Mouse (Mus musculus) adrenal gland, postnatal 14 days (tissue): Measurements from ENCODE around the gene Iqschfp. TPM values are rescaled to one million over a fixed set of nuclear protein-coding genes. Genes with fewer than 3 reads are reported as not detected.
A peak's percentile ranks its signal among the peaks of the same experiment; 100 is the strongest.

Experiments
- DNase-seq: peaks from one replicate; pipeline ENCODE4 v3.0.0; 2021; ENCODE audit warnings: mixed read lengths
- total RNA-seq: library from RNA; stranded (reverse); gene quantifications from 2 replicates; pipeline ENCODE4 v1.2.3, GENCODE M21; 2021

Gene Iqschfp
- total RNA-seq, 1 experiment from 2014 or later = not detected

GRCm38 (mm10) chr3:68434435-68434834, 542.4 kb downstream of the Iqschfp start:
- no peak for DNase-seq

- DNase-seq = no peak
Observed at GRCm38 (mm10) chr3:68434897-68435296, 542.9 kb downstream of the Iqschfp start.

- no peak for DNase-seq
Observed at GRCm38 (mm10) chr3:68448480-68448879, 556.4 kb downstream of the Iqschfp start.

- DNase-seq = no peak
Observed at GRCm38 (mm10) chr3:68451634-68452033, 559.6 kb downstream of the Iqschfp start.

GRCm38 (mm10) chr3:68453266-68453665, 561.2 kb downstream of the Iqschfp start:
- no peak for DNase-seq

GRCm38 (mm10) chr3:68453719-68454455, 561.9 kb downstream of the Iqschfp start:
- DNase-seq = no peak

- no peak for DNase-seq
Observed at GRCm38 (mm10) chr3:68466643-68467042, 574.6 kb downstream of the Iqschfp start.

GRCm38 (mm10) chr3:68467941-68468687, 576.1 kb downstream of the Iqschfp start:
- DNase-seq = peak; percentile 8

GRCm38 (mm10) chr3:68469643-68470042, 577.6 kb downstream of the Iqschfp start:
- no peak for DNase-seq

- no peak for DNase-seq
Observed at GRCm38 (mm10) chr3:68470061-68470460, 578.0 kb downstream of the Iqschfp start.

- DNase-seq = no peak
Observed at GRCm38 (mm10) chr3:68470622-68471021, 578.6 kb downstream of the Iqschfp start.

GRCm38 (mm10) chr3:68476336-68476735, 584.3 kb downstream of the Iqschfp start:
- DNase-seq = no peak

- no peak for DNase-seq
Observed at GRCm38 (mm10) chr3:68477478-68477877, 585.4 kb downstream of the Iqschfp start.

GRCm38 (mm10) chr3:68479266-68479665, 587.2 kb downstream of the Iqschfp start:
- no peak for DNase-seq

GRCm38 (mm10) chr3:68483517-68483916, 591.5 kb downstream of the Iqschfp start:
- DNase-seq = no peak

- DNase-seq = no peak
Observed at GRCm38 (mm10) chr3:68484021-68484420, 592.0 kb downstream of the Iqschfp start.

- no peak for DNase-seq
Observed at GRCm38 (mm10) chr3:68484561-68484960, 592.5 kb downstream of the Iqschfp start.

- DNase-seq = no peak
Observed at GRCm38 (mm10) chr3:68487621-68488020, 595.6 kb downstream of the Iqschfp start.

- no peak for DNase-seq
Observed at GRCm38 (mm10) chr3:68488316-68488715, 596.3 kb downstream of the Iqschfp start.

- DNase-seq = no peak
Observed at GRCm38 (mm10) chr3:68491516-68491915, 599.5 kb downstream of the Iqschfp start.

GRCm38 (mm10) chr3:68492066-68492465, 600.0 kb downstream of the Iqschfp start:
- DNase-seq = no peak

GRCm38 (mm10) chr3:68492513-68492912, 600.5 kb downstream of the Iqschfp start:
- DNase-seq = no peak

- peak; percentile 54 for DNase-seq
Observed at GRCm38 (mm10) chr3:68493170-68493585, 601.1 kb downstream of the Iqschfp start.
